In genomic region chr1:59913195-59913868, GRCm38 (mm10) we compare ENCODE assay signal across 8 mouse cellular contexts. TPM values are rescaled to one million over a fixed set of nuclear protein-coding genes. Genes with fewer than 3 reads are reported as not detected.
DNase-seq lines count a peak whose midpoint lies in the region; ATAC-seq lines count a peak whose summit lies in the region.

No protein-coding gene starts in this region.

- no peaks in the 10 kb centered on the region for H3K27me3 ChIP-seq in forebrain, embryonic 14.5 days (replicated peaks; ENCODE audit: control insufficient read depth, insufficient read depth, low read length)

- ATAC-seq in forebrain, embryonic 14.5 days = peak; percentile 57

- H3K9me3 ChIP-seq in forebrain, embryonic 14.5 days (replicated peaks; ENCODE audit: control insufficient read depth, low read length) = no peaks in the 10 kb centered on the region

- no peaks in the 10 kb centered on the region for H3K36me3 ChIP-seq in forebrain, embryonic 14.5 days (ENCODE audit: control insufficient read depth, insufficient read depth, low read length)

- peaks cover 18% of the 10 kb centered on the region for H3K4me1 ChIP-seq in forebrain, embryonic 14.5 days (ENCODE audit: control insufficient read depth, insufficient read depth, low read length)

- DNase-seq in MN1 (ENCODE audit: low spot score) = peak; percentile 30
- DNase-seq in cerebellum, adult 11 months = peak; percentile 71
- peak; percentile 44 for DNase-seq in forebrain, embryonic 14.5 days (ENCODE audit: low spot score)
- DNase-seq in heart, postnatal 14 days = peak; percentile 44 to 57
- DNase-seq in layer of hippocampus, postnatal 25 days (ENCODE audit: extremely low spot score in 1 of 2, low spot score in 1 of 2) = peak; percentile 38 to 62
- DNase-seq in lung, postnatal 10 days = peak; percentile 50
- DNase-seq in retina, postnatal 7 days (ENCODE audit: low read depth, low spot score) = peak; percentile 35
- peak; percentile 34 to 60 for DNase-seq in urinary bladder, postnatal 4 days (ENCODE audit: low spot score in 2 of 2)

- H3K27ac ChIP-seq in forebrain, embryonic 14.5 days (ENCODE audit: low read depth, low read length) = peak overlapping the region; percentile 96

- intact Hi-C loops in heart, postnatal 14 days (cut with DNase I) = no loop called here

- under 1% methylated on average over 56 of the region's 98 CpGs for WGBS in forebrain, embryonic 14.5 days

- peak overlapping the region; percentile 66 for H3K4me2 ChIP-seq in forebrain, embryonic 14.5 days (ENCODE audit: low read length)

- H3K4me3 ChIP-seq in forebrain, embryonic 14.5 days (ENCODE audit: low read depth, low read length) = peak overlapping the region; percentile 97

- peak overlapping the region; percentile 94 for H3K9ac ChIP-seq in forebrain, embryonic 14.5 days (ENCODE audit: low read length)

RNA-seq across cellular contexts. Expression of gene Fam117b, which starts 0.5 kb away (rescaled TPM):
- 24.2 and 28.4 TPM in 2 replicates for polyA plus RNA-seq in forebrain, embryonic 14.5 days (2014; fragmentation: Nextera tagmentation; extraction: Ambion mirVana)
- total RNA-seq in heart, postnatal 14 days (2021) = 10 to 100 TPM; 29.3 to 30.3 TPM
- total RNA-seq in layer of hippocampus, postnatal 25 days (2021) = 10 to 100 TPM; 50.5 to 53.0 TPM

Comparison
In these comparisons a context has a peak if more than half of its experiments do, and no peak if none do; other contexts are left out.
1. Peak in every context shown above with its lines: DNase-seq, ATAC-seq, H3K4me3 ChIP-seq and H3K27ac ChIP-seq.